In genomic region chr19:8880311-8881033, GRCm38 (mm10) we compare ENCODE assay signal across 8 mouse cellular contexts. TPM values are rescaled to one million over a fixed set of nuclear protein-coding genes. Genes with fewer than 3 reads are reported as not detected.
DNase-seq lines count a peak whose midpoint lies in the region; ATAC-seq and TF ChIP-seq lines count a peak whose summit lies in the region.

TSS of gene Uqcc3 (minus strand) at chr19:8880923.

- peak; percentile 56; the same call in 1 of the 2 replicates for TF ChIP-seq POLR2A in brain, embryonic 14.5 days (IDR thresholded peaks at IDR 0.05; ENCODE audit: borderline replicate concordance, extremely low read depth, insufficient read depth, insufficient read length, poor library complexity, severe bottlenecking)

- WGBS in heart, embryonic 10.5 days: 2% methylated on average over 42 of the region's 42 CpGs
- under 1% methylated on average over 42 of the region's 42 CpGs for WGBS in kidney, embryonic 15.5 days
- WGBS in limb, embryonic 15.5 days: under 1% methylated on average over 42 of the region's 42 CpGs
- whole genome bisulfite sequencing in midbrain, postnatal 0 days: under 1% methylated on average over 42 of the region's 42 CpGs

- H3K4me3 ChIP-seq in C2C12 (ENCODE audit: insufficient read depth, poor library complexity, severe bottlenecking): peak within 1 kb of the TSS; percentile 57
- H3K4me3 ChIP-seq in heart, embryonic 10.5 days: peak within 1 kb of the TSS; percentile 67
- H3K4me3 ChIP-seq in kidney, embryonic 15.5 days (replicated peaks): peak within 1 kb of the TSS; percentile 79
- peak within 1 kb of the TSS; percentile 71 for H3K4me3 ChIP-seq in limb, embryonic 15.5 days
- peak within 1 kb of the TSS; percentile 67 for H3K4me3 ChIP-seq in midbrain, postnatal 0 days (ENCODE audit: low read depth, low read length)

- TF ChIP-seq CTCF in C2C12 (IDR thresholded peaks at IDR 0.05; ENCODE audit: control insufficient read depth, insufficient read depth, insufficient read length): no peak
- TF ChIP-seq CTCF in brain, embryonic 14.5 days (IDR thresholded peaks at IDR 0.05; ENCODE audit: borderline replicate concordance, extremely low read depth, insufficient read depth, insufficient read length): no peak
- TF ChIP-seq CTCF in midbrain, postnatal 0 days (IDR thresholded peaks at IDR 0.05): no peak

- H3K9ac ChIP-seq in kidney, embryonic 15.5 days: peak within 1 kb of the TSS; percentile 78
- H3K9ac ChIP-seq in limb, embryonic 15.5 days: peak within 1 kb of the TSS; percentile 79
- H3K9ac ChIP-seq in midbrain, postnatal 0 days (replicated peaks; ENCODE audit: low read length, poor library complexity, severe bottlenecking): peak within 1 kb of the TSS; percentile 79

- DNase-seq in brain, embryonic 14.5 days (ENCODE audit: low read depth): peak; percentile 96
- peak; percentile 93 for DNase-seq in heart, embryonic 10.5 days (ENCODE audit: low spot score)
- DNase-seq in midbrain, postnatal 0 days (ENCODE audit: low spot score): peak; percentile 94
- DNase-seq in spleen, postnatal 10 days (ENCODE audit: low spot score in 2 of 2): peak; percentile 87 to 94

- H3K79me3 ChIP-seq in C2C12 (ENCODE audit: low read depth): no peaks in the 10 kb centered on the region

- H3K27ac ChIP-seq in heart, embryonic 10.5 days: peak within 1 kb of the TSS; percentile 94
- peak within 1 kb of the TSS; percentile 92 for H3K27ac ChIP-seq in kidney, embryonic 15.5 days
- peak within 1 kb of the TSS; percentile 88 for H3K27ac ChIP-seq in limb, embryonic 15.5 days
- H3K27ac ChIP-seq in midbrain, postnatal 0 days (ENCODE audit: low read depth, low read length): peak within 1 kb of the TSS; percentile 83

- H3K4me2 ChIP-seq in kidney, embryonic 15.5 days: peak within 1 kb of the TSS; percentile 79
- peak within 1 kb of the TSS; percentile 65 for H3K4me2 ChIP-seq in limb, embryonic 15.5 days
- peak within 1 kb of the TSS; percentile 74 for H3K4me2 ChIP-seq in midbrain, postnatal 0 days (ENCODE audit: low read depth, low read length, poor library complexity, severe bottlenecking)

- H3K4me1 ChIP-seq in heart, embryonic 10.5 days: peaks cover 5% of the 10 kb centered on the region; the same call in 1 of the 2 replicates
- H3K4me1 ChIP-seq in kidney, embryonic 15.5 days: peaks cover 15% of the 10 kb centered on the region
- H3K4me1 ChIP-seq in limb, embryonic 15.5 days: peaks cover 10% of the 10 kb centered on the region; the same call in 1 of the 2 replicates
- no peaks in the 10 kb centered on the region for H3K4me1 ChIP-seq in midbrain, postnatal 0 days (ENCODE audit: insufficient read depth, low read length)

- H3K27me3 ChIP-seq in C2C12 (ENCODE audit: control insufficient read depth, insufficient read depth, insufficient read length): no peaks in the 10 kb centered on the region
- no peaks in the 10 kb centered on the region for H3K27me3 ChIP-seq in heart, embryonic 10.5 days (ENCODE audit: insufficient read depth, poor library complexity, severe bottlenecking)
- H3K27me3 ChIP-seq in kidney, embryonic 15.5 days: no peaks in the 10 kb centered on the region
- no peaks in the 10 kb centered on the region for H3K27me3 ChIP-seq in limb, embryonic 15.5 days
- H3K27me3 ChIP-seq in midbrain, postnatal 0 days (ENCODE audit: insufficient read depth, low read length): no peaks in the 10 kb centered on the region

- H3K9me3 ChIP-seq in heart, embryonic 10.5 days: no peaks in the 10 kb centered on the region
- no peaks in the 10 kb centered on the region for H3K9me3 ChIP-seq in kidney, embryonic 15.5 days (replicated peaks)
- no peaks in the 10 kb centered on the region for H3K9me3 ChIP-seq in limb, embryonic 15.5 days
- H3K9me3 ChIP-seq in midbrain, postnatal 0 days (ENCODE audit: low read length): no peaks in the 10 kb centered on the region

- peak; percentile 98 for ATAC-seq in erythroblast, adult 5-6 weeks (replicated peaks; ENCODE audit: low FRiP score, poor library complexity, severe bottlenecking)
- peak; percentile 97 for ATAC-seq in kidney, embryonic 15.5 days (replicated peaks; ENCODE audit: low FRiP score)
- ATAC-seq in limb, embryonic 15.5 days (ENCODE audit: insufficient number of reproducible peaks, low FRiP score, low TSS enrichment, low read depth): peak; percentile 89
- peak; percentile 96 for ATAC-seq in midbrain, postnatal 0 days (ENCODE audit: low FRiP score)

- H3K79me2 ChIP-seq in C2C12 (ENCODE audit: control insufficient read depth, insufficient read depth): no peaks in the 10 kb centered on the region

- H3K36me3 ChIP-seq in C2C12 (ENCODE audit: control insufficient read depth, insufficient read depth): peaks cover 17% of the 10 kb centered on the region
- H3K36me3 ChIP-seq in heart, embryonic 10.5 days: peaks cover 23% of the 10 kb centered on the region
- H3K36me3 ChIP-seq in kidney, embryonic 15.5 days: peaks cover 31% of the 10 kb centered on the region
- peaks cover 27% of the 10 kb centered on the region for H3K36me3 ChIP-seq in limb, embryonic 15.5 days
- H3K36me3 ChIP-seq in midbrain, postnatal 0 days (ENCODE audit: insufficient read depth, low read length): peaks cover 8% of the 10 kb centered on the region; the same call in 1 of the 2 replicates

- peak within 1 kb of the TSS; percentile 88 for H3ac ChIP-seq in C2C12 (ENCODE audit: control insufficient read depth, insufficient read length, low read depth)

TF ChIP-seq in C2C12, 6 proteins besides CTCF, POLR2A, EP300 and RAD21:
- TF ChIP-seq USF1 (IDR thresholded peaks at IDR 0.05; ENCODE audit: low read depth) (peak; percentile 68), MYOG (IDR thresholded peaks at IDR 0.05; ENCODE audit: control insufficient read depth, extremely low read depth, insufficient read length) (no peak), MAX (IDR thresholded peaks at IDR 0.05) (peak; percentile 96), CEBPB (IDR thresholded peaks at IDR 0.05; ENCODE audit: low read depth) (no peak)

RNA-seq across cellular contexts. Expression of gene Uqcc3, which starts in this region (rescaled TPM):
- 34.4 TPM for polyA plus RNA-seq in C2C12 (2012; fragmentation: generic; extraction: Trizol)
- 45.4 and 46.9 TPM in 2 replicates for polyA plus RNA-seq in brain, embryonic 14.5 days (2012; rRNA removed)
- 1.5 and 8.4 TPM in 2 replicates for total RNA-seq in erythroblast, adult 5-6 weeks (2015; ENCODE audit: low replicate concordance)
- total RNA-seq in erythroblast, adult 5-6 weeks (2017; ENCODE audit: low replicate concordance): 11.8 and 12.3 TPM in 2 replicates
- polyA plus RNA-seq in heart, embryonic 10.5 days (2016; fragmentation: Nextera tagmentation; extraction: Ambion mirVana): 58.9 and 59.4 TPM in 2 replicates
- polyA plus RNA-seq in kidney, embryonic 15.5 days (2015; fragmentation: Nextera tagmentation; extraction: Ambion mirVana): 69.5 and 72.8 TPM in 2 replicates
- 65.9 and 69.1 TPM in 2 replicates for polyA plus RNA-seq in limb, embryonic 15.5 days (2015; fragmentation: Nextera tagmentation; extraction: Ambion mirVana)
- 22.6 and 26.5 TPM in 2 replicates for total RNA-seq in midbrain, postnatal 0 days (2014; rRNA removed)
- 64.2 and 65.0 TPM in 2 replicates for polyA plus RNA-seq in midbrain, postnatal 0 days (2015; fragmentation: Nextera tagmentation; extraction: Ambion mirVana)

Comparison
In these comparisons a context has a peak if more than half of its experiments do, and no peak if none do; other contexts are left out.
1. Peak in every context shown above with its lines: DNase-seq, ATAC-seq, H3K4me3 ChIP-seq and H3K27ac ChIP-seq.